Mouse (Mus musculus) bone marrow macrophage, adult 2 months (primary cell): ENCODE data around the gene Acox1.

Experiments used
- CTCF ChIP-seq: IDR thresholded peaks from 2 replicates; pipeline ENCODE4 v1.5.1; 2012; ENCODE audit warnings: low read depth, mild to moderate bottlenecking, low read length, moderate library complexity
- POLR2A ChIP-seq: IDR thresholded peaks from 2 replicates; pipeline ENCODE4 v1.6.1; 2012; ENCODE audit warnings: mild to moderate bottlenecking, low read depth, low read length, borderline replicate concordance

GRCm38 (mm10) chr11:116161312-116161711, 37.5 kb downstream of the Acox1 start:
- TF ChIP-seq CTCF (no peak), POLR2A (no peak)
